Mouse (Mus musculus) liver, adult 2 months (tissue): ENCODE measurements around the gene Hoxb7.

Source experiments
- CTCF ChIP-seq: fragments of 200-500 bp; IDR thresholded peaks from 2 replicates; pipeline ENCODE4 v1.5.1; 2011; ENCODE audit warnings: low read depth, low read length, control low read depth
- POLR2A ChIP-seq: fragments of 200-500 bp; IDR thresholded peaks from 2 replicates; pipeline ENCODE4 v1.6.1; 2011; ENCODE audit warnings: low read length, control low read depth; ENCODE audit not compliant: insufficient read depth; ENCODE audit errors: extremely low read depth

GRCm38 (mm10) chr11:96259511-96259910 lies 26.9 kb upstream of the Hoxb7 start:
- TF ChIP-seq CTCF (no peak), POLR2A (no peak)
